Mouse (Mus musculus) kidney, embryonic 16.5 days (tissue): ENCODE measurements around the gene Srrd. TPM values are rescaled to one million over a fixed set of nuclear protein-coding genes. Genes with fewer than 3 reads are reported as not detected.
"Not testable (repeated sequence)": the region's sequence is repeated elsewhere in the genome, so short reads cannot be mapped to it uniquely, and the experiment has no call there.

Source experiments
- ATAC-seq: fragments of 200-750 bp; cut with Nextera tagmentation; 2 replicates; pipeline ENCODE4 v1.8.0; 2017; ENCODE audit warnings: moderate TSS enrichment; ENCODE audit not compliant: low FRiP score, low TSS enrichment
- H3K27ac ChIP-seq: fragments of 300-500 bp; sonication (generic); 2 replicates; pipeline ENCODE4 v1.5.1; 2014; ENCODE audit warnings: low read length
- H3K27me3 ChIP-seq: fragments of 300-500 bp; sonication (generic); 2 replicates; pipeline ENCODE4 v1.6.1; 2014; ENCODE audit warnings: low read length, control low read depth, mixed read lengths; ENCODE audit not compliant: insufficient read depth
- H3K36me3 ChIP-seq: fragments of 300-500 bp; sonication (generic); 2 replicates; pipeline ENCODE4 v1.6.1; 2014; ENCODE audit warnings: low read length, control low read depth, mixed read lengths; ENCODE audit not compliant: insufficient read depth
- H3K4me1 ChIP-seq: fragments of 300-500 bp; sonication (generic); 2 replicates; pipeline ENCODE4 v1.6.1; 2014; ENCODE audit warnings: low read length, control low read depth, mixed read lengths; ENCODE audit not compliant: insufficient read depth
- H3K4me2 ChIP-seq: fragments of 300-500 bp; sonication (generic); replicated peaks from 2 replicates; pipeline ENCODE4 v1.6.1; 2014; ENCODE audit warnings: low read depth, low read length
- H3K4me3 ChIP-seq: fragments of 300-500 bp; sonication (generic); 2 replicates; pipeline ENCODE4 v1.5.1; 2014; ENCODE audit warnings: mild to moderate bottlenecking, low read length
- H3K9ac ChIP-seq: fragments of 300-500 bp; sonication (generic); replicated peaks from 2 replicates; pipeline ENCODE4 v1.6.1; 2014; ENCODE audit warnings: low read length
- H3K9me3 ChIP-seq: fragments of 300-500 bp; sonication (generic); 2 replicates; pipeline ENCODE4 v1.6.1; 2016; ENCODE audit warnings: low read length, control low read depth
- WGBS: fragments of 180-500 bp; shearing (Covaris S2); extraction: QIAGEN DNeasy Blood & Tissue Kit; methylation state at CpG from one replicate; pipeline ENCODE4 v1.1.7; 2014; 5-methylcytosine and 5-hydroxymethylcytosine counted together
- polyA plus RNA-seq: library from polyadenylated mRNA; unstranded; fragments of >200 nt; fragmentation: Nextera tagmentation; extraction: Ambion mirVana; gene quantifications from 2 replicates; pipeline ENCODE4 v1.2.1, GENCODE M21; 2015

Gene Srrd
- polyA plus RNA-seq, 1 experiment from 2014 or later = 47.0 TPM

GRCm38 (mm10) chr5:112323246-112323645 is 19.6 kb downstream of the Srrd start:
- WGBS = 83% methylated on average over 6 of the region's 6 CpGs
- H3K4me3 ChIP-seq = no peak overlapping the region
- H3K9ac ChIP-seq = no peak overlapping the region
- no peak for ATAC-seq
- H3K9me3 ChIP-seq = no peaks in the 10 kb centered on the region
- H3K4me2 ChIP-seq = no peak overlapping the region
- no peaks in the 10 kb centered on the region for H3K27me3 ChIP-seq
- no peaks in the 10 kb centered on the region; the same call in 1 of the 2 replicates for H3K36me3 ChIP-seq
- peaks cover 23% of the 10 kb centered on the region for H3K4me1 ChIP-seq
- H3K27ac ChIP-seq = no peak overlapping the region

GRCm38 (mm10) chr5:112321376-112321775 is 21.5 kb downstream of the Srrd start:
- H3K4me1 ChIP-seq = peaks cover 20% of the 10 kb centered on the region
- no peak overlapping the region for H3K27ac ChIP-seq
- H3K9me3 ChIP-seq = no peaks in the 10 kb centered on the region
- H3K4me3 ChIP-seq = no peak overlapping the region
- no peaks in the 10 kb centered on the region for H3K36me3 ChIP-seq
- no peaks in the 10 kb centered on the region for H3K27me3 ChIP-seq
- no peak overlapping the region for H3K4me2 ChIP-seq
- 82% methylated on average over 4 of the region's 4 CpGs for WGBS
- ATAC-seq = no peak
- H3K9ac ChIP-seq = no peak overlapping the region

- Histone ChIP-seq H3K4me3 (no peak overlapping the region), H3K27me3 (no peaks in the 10 kb centered on the region), H3K36me3 (no peaks in the 10 kb centered on the region), H3K9me3 (no peaks in the 10 kb centered on the region), H3K27ac (no peak overlapping the region), H3K9ac (no peak overlapping the region), H3K4me1 (peaks cover 20% of the 10 kb centered on the region), H3K4me2 (no peak overlapping the region)
- no peak for ATAC-seq
- WGBS = 71% methylated on average over 6 of the region's 6 CpGs
Measured at GRCm38 (mm10) chr5:112320936-112321335, 21.9 kb downstream of the Srrd start.

GRCm38 (mm10) chr5:112320379-112320778 is 22.5 kb downstream of the Srrd start:
- ATAC-seq = no peak

GRCm38 (mm10) chr5:112319343-112319742 is 23.5 kb downstream of the Srrd start:
- not testable (repeated sequence) for H3K27me3 ChIP-seq, H3K9me3 ChIP-seq, H3K4me1 ChIP-seq, ATAC-seq, H3K4me3 ChIP-seq, H3K4me2 ChIP-seq, H3K36me3 ChIP-seq, H3K27ac ChIP-seq, H3K9ac ChIP-seq
- WGBS = 60% methylated on average over 2 of the region's 2 CpGs

More at GRCm38 (mm10) chr5:112320379-112320778, 22.5 kb downstream of the Srrd start:
- H3K4me2 ChIP-seq = no peak overlapping the region
- WGBS = 74% methylated on average over 5 of the region's 5 CpGs
- peaks cover 2% of the 10 kb centered on the region; the same call in 1 of the 2 replicates for H3K36me3 ChIP-seq
- H3K9ac ChIP-seq = no peak overlapping the region
- H3K9me3 ChIP-seq = no peaks in the 10 kb centered on the region
- peaks cover 16% of the 10 kb centered on the region for H3K4me1 ChIP-seq
- no peaks in the 10 kb centered on the region for H3K27me3 ChIP-seq
- no peak overlapping the region for H3K4me3 ChIP-seq
- H3K27ac ChIP-seq = no peak overlapping the region

- no peak overlapping the region for H3K9ac ChIP-seq
- H3K27me3 ChIP-seq = no peaks in the 10 kb centered on the region
- ATAC-seq = peak; percentile 52; the same call in 1 of the 2 replicates
- H3K4me2 ChIP-seq = no peak overlapping the region
- H3K36me3 ChIP-seq = peaks cover 22% of the 10 kb centered on the region
- no peak overlapping the region for H3K4me3 ChIP-seq
- WGBS = 48% methylated on average over 5 of the region's 5 CpGs
- peaks cover 6% of the 10 kb centered on the region; the same call in 1 of the 2 replicates for H3K4me1 ChIP-seq
- H3K9me3 ChIP-seq = no peaks in the 10 kb centered on the region
- H3K27ac ChIP-seq = peak overlapping the region; percentile 38; the same call in 1 of the 2 replicates
Measured at GRCm38 (mm10) chr5:112317328-112317727, 25.5 kb downstream of the Srrd start.

- H3K9me3 ChIP-seq = no peaks in the 10 kb centered on the region
- no peaks in the 10 kb centered on the region for H3K27me3 ChIP-seq
- no peak overlapping the region for H3K4me3 ChIP-seq
- H3K9ac ChIP-seq = no peak overlapping the region
- peak overlapping the region; percentile 38 for H3K27ac ChIP-seq
- H3K4me1 ChIP-seq = peaks cover 6% of the 10 kb centered on the region; the same call in 1 of the 2 replicates
- WGBS = 61% methylated on average over 5 of the region's 5 CpGs
- peak; percentile 62; the same call in 1 of the 2 replicates for ATAC-seq
- peaks cover 24% of the 10 kb centered on the region for H3K36me3 ChIP-seq
- no peak overlapping the region for H3K4me2 ChIP-seq
Measured at GRCm38 (mm10) chr5:112316468-112316867, 26.4 kb downstream of the Srrd start.

- Histone ChIP-seq H3K9ac (no peak overlapping the region), H3K27me3 (no peaks in the 10 kb centered on the region), H3K4me2 (no peak overlapping the region), H3K36me3 (peaks cover 54% of the 10 kb centered on the region), H3K4me1 (peaks cover 6% of the 10 kb centered on the region; the same call in 1 of the 2 replicates), H3K4me3 (no peak overlapping the region), H3K9me3 (no peaks in the 10 kb centered on the region), H3K27ac (no peak overlapping the region)
- no peak for ATAC-seq
- WGBS = 85% methylated on average over 11 of the region's 11 CpGs
Measured at GRCm38 (mm10) chr5:112313222-112313885, 29.5 kb downstream of the Srrd start.

GRCm38 (mm10) chr5:112305842-112306241 is 37.0 kb downstream of the Srrd start:
- Histone ChIP-seq H3K4me1 (no peaks in the 10 kb centered on the region), H3K9ac (no peak overlapping the region), H3K9me3 (no peaks in the 10 kb centered on the region), H3K27ac (no peak overlapping the region), H3K36me3 (peaks cover 46% of the 10 kb centered on the region), H3K27me3 (no peaks in the 10 kb centered on the region), H3K4me2 (no peak overlapping the region), H3K4me3 (no peak overlapping the region)
- ATAC-seq = no peak
- WGBS = 71% methylated on average over 5 of the region's 5 CpGs

GRCm38 (mm10) chr5:112302310-112302709 is 40.5 kb downstream of the Srrd start:
- no peak overlapping the region for H3K27ac ChIP-seq
- WGBS = 81% methylated on average over 5 of the region's 5 CpGs
- no peak for ATAC-seq

More at GRCm38 (mm10) chr5:112302310-112302709, 40.5 kb downstream of the Srrd start:
- Histone ChIP-seq H3K4me1 (peaks cover 14% of the 10 kb centered on the region), H3K9me3 (no peaks in the 10 kb centered on the region), H3K36me3 (peaks cover 12% of the 10 kb centered on the region; the same call in 1 of the 2 replicates), H3K4me2 (no peak overlapping the region), H3K9ac (no peak overlapping the region), H3K4me3 (no peak overlapping the region), H3K27me3 (no peaks in the 10 kb centered on the region)
